Mouse (Mus musculus): Measurements from ENCODE around the gene Apom.

The Apom gene

DNA sequence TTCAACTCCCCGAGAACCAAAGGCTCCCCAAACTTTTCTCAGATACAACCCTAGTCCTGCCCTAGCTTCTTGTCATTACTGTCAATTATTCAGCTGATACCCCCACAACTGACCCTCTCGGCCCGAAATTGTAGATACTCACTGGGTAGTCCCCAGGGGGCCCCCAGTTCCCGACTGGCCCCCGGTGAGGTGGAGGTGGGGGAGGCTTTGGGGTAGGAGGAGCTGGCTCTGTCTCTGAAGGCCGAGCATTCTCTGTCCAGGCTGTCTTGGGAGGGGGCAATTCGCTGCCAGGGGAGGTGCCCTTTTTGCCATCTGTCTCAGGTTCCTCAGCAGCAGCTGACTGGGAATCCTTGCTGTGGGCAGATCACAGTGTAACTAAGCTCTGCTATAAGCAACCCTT is 27.8 kb upstream of the Apom start:
- no peak for DNase-seq (ENCODE audit: extremely low read depth, low read depth, low spot score)

DNA sequence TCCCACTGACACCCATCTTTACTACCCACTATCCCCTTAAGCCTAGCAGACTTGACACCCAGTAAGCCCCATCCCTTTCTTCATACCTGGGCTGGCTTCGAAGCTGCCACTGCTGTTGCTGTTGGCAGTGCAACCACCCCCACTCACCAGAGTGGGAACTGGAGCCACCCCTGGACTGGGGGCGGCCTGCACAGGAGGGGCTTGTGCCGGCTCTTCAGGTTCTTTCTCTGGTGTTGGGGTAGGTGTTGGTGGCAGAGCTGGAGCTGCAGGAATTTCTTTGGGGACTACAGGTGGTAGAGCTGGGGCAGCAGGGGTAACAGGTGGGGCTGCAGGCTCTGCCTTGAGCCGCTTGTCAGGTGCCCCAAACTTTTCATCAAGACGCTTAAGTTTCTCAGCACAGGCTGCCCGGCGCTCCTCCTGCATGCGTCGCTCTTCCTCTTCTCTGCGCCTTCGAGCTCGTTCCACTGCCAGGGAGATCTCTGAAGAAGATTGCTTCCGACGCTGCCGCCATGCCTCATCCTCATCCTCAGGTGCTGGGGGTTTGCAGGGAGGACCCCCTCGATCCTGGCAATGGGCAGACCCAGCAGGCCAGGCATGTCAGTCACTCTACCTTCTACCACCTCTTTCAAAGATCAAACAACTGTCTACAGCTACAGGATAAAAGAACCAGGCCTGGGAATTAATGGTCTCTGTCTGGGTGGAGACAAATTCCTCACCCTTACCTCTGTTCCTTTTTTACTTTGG is 27.2 kb upstream of the Apom start:
- DNase-seq (ENCODE audit: extremely low read depth, low read depth, low spot score), result no peak

DNA sequence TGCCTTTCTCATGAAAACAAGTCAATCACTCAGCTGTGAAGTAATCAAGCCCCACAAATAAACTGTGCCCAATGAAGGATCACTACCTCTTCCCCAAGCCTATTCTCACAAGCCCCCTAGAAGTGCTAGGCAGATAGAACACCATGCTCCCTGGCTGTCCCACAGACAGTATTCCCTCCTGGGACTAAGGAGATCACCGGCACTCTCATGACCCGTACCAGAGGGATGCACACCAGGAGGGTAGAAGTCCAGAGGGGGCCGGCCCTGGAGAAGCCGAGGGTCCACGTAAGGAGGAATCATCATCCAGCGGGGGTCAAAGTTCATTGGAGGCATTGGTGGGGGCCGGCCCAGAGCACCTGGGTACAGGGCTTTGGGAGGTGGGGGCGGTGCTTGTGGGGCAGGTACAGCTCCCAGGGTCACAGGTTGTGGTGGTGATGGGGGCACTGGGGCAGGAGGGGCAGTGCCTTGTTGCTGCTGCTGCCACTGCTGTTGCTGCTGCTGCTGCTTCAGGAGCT is 25.9 kb upstream of the Apom start:
- no peak for DNase-seq (ENCODE audit: extremely low read depth, low read depth, low spot score)

DNA sequence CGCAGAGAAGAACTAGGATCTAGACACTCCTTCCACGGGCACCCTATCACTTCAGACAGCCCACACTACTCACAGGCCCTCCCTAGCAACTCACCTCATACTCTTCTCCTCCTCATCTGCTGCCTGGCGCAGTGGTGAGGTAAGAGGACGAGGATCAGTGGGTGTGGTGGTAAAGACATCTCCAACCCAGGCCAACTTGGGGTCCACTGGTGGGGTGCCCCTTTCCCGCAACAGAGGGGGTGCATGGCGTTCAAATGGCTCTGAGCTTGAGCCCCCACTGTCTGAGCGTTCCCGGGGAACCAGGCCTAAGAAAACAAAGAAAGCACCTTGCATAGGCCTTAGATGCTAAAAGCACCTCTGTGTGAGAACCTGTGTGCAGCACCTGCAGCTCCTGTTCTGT is 25.4 kb upstream of the Apom start:
- no peak for DNase-seq (ENCODE audit: extremely low read depth, low read depth, low spot score)

DNA sequence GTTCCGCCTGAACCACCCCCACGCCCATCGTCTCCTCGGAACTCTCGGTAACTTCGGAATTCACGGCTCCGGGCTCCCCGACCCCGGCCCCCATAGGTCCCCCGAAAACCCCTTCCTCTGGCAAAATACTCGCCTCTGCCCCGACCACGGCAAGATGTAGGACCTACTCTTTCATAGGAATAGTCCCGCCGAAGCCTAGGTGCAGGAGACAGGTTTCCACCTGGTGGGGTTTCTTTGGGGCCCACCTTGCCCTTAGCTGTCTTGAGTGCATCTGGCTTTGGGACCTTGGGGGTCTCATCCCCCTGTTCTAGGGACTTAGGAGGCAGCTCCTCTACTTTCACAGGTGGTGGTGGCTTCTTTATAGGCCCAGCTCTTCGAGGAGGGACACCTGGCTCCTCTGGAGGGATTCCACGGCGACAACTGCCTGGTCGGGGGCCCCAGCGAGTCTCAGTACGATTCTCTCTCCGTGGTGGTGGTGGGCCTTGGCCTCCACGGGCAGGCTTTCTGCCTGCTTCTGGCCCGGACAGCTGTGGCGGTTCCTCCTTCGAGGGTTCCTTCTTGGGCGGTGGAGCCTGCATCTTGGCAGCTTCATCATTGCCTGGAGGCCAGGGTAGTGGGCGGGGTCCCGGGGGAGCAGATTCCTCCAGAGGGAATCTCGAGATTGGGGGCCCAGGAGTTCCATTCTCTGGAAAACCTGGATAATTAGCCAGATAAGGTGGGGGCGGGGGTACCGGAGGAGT is 24.8 kb upstream of the Apom start:
- no peak for DNase-seq (ENCODE audit: extremely low read depth, low read depth, low spot score)

DNA sequence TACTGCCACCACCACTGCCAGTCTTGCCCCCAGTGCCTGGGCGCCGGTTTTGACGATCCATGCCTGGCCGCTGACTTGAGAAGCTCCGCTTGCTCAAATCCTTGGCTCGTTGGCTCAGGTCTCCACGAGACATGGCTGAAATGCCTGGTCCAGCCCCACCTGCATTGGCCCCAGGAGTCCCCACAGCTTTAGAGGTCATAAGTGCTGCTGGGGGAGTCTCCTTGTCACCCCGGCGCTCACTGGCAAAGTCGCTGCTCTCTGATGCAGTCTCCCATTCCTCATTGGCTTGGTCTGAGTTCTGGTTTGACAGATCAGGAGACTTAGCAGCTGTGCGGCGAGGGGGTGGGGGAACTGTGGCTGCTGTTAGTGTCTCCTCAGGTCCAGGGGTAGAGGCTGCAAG is 23.6 kb upstream of the Apom start:
- DNase-seq (ENCODE audit: extremely low read depth, low read depth, low spot score), result no peak

DNA sequence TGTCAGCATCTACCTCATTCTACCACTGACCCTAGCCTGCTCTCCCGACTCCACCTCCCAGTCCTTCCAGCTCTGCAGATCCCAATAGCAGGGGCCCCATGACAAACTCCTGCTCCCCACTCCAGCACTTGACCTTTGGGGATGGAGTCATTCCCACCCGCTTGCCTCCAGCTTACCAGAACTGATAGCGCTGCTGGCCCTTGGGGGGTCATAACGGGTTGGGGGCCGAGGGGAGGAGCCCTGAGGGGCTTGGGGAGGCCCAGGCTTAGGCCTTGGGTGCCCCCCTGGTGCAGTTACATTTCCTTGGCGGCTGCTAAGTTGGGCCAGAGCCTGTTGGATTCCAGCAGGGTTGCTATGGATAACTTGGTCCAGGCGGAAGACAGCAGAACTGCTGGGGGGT is 22.8 kb upstream of the Apom start:
- DNase-seq (ENCODE audit: extremely low read depth, low read depth, low spot score), result no peak

DNA sequence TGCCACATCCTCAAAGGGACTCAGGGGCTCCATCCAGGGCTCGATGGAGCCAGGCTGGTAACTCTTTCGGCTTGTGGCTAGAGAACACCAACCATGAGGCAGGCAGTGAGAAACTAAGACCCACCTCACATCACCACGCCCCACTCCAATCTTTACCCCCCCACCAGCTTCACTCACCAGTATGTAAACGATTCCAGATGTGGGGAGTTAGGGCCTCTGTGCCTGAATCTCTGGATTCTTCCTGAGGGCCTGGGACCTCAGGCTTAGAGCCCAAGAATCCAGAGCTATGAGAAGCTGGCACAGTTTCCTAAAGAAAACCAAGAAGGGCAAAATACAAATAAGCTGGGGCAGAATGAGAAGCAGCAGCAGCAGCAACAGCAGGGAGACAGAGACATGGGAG is 22.1 kb upstream of the Apom start:
- no peak for DNase-seq (ENCODE audit: extremely low read depth, low read depth, low spot score)

DNA sequence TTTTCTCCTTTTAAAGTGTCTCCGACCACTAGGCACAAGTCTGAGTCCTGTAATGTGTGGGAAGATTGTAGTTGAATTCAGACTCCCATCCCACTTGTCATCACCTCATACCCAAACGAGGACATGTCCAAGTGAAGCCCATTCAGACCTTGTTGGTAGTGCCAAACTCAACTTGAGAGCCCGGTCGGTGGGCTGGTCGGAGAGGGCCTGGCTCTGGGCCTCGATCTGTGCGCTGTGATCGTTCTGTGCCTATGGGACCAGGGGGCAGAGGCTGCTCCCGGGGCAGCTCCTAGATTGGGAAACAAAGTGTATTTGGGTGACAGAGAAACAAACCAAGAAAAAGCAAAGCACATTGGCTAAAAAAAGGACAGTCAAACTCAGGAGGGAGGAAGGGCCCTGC is 21.2 kb upstream of the Apom start:
- DNase-seq (ENCODE audit: extremely low read depth, low read depth, low spot score), result no peak

DNA sequence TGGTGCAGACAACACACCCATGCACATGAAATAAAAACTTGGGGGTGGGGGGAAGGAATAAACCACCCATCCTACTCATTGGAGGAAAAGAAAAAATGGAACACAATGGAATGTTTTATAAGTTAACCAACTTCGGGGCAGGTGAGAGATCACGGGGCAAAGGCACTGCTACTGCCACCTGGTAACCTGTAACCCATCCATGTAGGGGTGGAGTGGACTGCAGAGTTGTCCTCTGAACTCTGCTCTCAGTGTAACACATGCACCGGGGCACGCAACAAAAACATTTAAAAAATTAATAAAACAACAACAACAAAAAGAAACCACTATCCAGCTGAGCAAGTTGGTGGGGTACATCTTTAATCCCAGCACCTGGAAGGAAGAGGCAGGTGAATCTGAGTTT is 20.3 kb upstream of the Apom start:
- DNase-seq (ENCODE audit: extremely low read depth, low read depth, low spot score), result no peak

DNA sequence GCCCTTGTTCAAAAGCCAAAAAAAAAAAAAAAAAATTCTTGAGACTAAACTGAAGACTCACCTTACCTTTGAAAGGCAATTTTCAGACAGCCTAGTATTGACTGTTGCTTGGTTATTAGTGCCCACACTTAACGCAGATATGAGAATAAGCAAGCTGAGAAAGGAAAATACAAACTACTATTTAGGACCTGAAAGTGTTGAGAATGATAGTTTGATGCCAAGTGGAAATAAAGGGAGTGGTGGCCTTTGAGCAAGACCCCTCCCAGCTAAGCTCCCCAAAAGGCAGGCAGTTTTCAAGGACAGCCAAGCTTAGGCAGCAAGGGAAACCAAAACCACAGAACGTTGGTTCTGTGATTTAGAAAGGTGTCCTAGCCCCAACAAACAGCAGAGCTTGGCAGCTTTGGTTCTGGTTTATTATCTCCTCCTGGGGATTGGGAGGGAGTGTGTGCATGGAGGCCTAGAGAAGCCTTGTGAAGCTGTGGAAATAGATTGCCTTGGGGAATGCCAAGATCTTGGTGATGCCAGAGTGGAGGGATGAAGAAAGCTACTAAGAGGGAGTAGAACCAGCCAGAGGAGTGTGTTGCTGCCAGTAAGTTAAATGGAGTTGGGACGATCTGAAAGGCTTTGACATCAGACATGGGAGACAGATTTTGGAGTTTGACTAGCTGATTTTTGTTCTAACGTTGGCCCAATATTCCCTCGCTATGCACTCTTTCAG is 16.2 kb upstream of the Apom start:
- DNase-seq (ENCODE audit: extremely low read depth, low read depth, low spot score), result no peak

DNA sequence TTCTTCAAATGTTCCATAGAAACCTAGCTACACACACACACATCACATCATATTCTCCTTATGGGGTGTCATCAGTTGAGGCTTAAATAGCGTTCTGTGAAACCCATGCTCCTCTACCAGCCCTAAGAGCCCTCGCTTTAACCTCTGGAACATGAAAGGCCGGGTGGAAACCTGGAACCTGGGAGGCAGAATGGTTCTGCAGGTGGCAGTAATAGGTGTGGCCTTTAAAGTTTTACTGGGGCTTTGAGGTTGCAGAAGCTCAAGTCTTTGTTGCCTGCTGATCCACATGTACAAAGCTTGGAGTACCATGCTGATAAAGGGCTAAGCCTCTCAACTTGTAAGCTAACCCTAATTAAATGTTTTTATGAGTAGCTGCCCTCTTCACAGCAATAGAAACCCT is 15.5 kb upstream of the Apom start:
- no peak for DNase-seq (ENCODE audit: extremely low read depth, low read depth, low spot score)

DNA sequence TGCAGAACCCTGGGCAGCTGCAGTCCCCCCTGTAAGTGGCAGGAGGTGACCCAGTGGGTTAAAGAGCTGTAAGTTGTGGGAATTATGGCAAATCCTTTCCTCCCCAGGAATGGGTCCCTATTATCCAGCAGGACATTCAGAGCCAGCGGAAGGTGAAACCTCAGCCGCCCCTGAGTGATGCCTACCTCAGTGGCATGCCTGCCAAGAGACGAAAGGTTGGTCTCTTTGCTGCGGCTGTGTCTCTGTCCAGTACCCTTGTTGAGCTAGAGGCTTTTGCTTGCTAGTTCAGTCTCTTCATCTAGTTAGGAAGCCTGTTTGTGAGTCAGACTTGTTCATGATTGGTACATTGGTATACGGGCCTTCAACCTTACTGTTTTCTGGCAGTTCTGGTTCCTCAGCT is 14.3 kb upstream of the Apom start:
- DNase-seq (ENCODE audit: extremely low read depth, low read depth, low spot score), result no peak

DNA sequence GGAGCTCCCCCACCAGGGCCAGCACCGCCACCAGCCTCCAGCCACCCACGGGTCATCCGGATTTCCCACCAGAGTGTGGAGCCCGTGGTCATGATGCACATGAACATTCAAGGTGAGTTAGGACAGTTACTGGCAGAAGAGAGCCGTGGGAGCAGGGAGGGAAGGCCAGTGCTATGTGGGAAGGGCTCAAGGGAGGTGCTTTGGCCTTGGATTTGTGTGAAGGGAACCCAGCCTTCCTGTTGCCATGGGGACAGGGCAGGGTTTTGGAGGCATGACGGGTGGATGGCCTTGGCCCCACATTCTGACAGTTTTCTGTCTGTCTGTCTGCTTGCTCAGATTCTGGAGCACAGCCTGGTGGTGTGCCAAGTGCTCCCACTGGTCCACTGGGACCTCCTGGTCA is 10.1 kb upstream of the Apom start:
- DNase-seq (ENCODE audit: extremely low read depth, low read depth, low spot score), result no peak

DNA sequence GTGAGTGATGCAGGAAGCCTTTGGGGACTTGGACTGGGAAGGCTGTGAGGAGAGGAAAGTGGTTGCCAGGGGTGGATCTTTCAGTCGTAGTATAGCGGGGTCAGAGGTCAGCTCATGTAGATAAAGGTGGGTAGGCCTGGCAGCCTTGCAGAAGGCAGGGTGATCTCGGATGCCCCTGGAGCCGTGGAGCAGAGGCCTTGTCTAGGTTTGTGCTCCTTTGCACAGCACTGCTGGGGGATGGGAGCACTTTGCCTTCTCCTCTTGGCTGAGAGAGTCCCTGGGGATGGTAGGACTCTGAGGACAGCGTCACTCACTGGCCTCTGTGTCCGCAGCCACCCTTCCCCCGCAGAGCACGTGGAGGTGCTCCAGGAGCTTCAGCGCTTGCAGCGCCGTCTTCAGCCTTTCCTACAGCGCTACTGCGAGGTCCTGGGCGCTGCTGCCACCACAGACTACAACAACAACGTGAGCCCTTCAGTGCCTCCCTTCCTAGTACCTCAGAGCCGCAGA is 8.7 kb upstream of the Apom start:
- no peak for DNase-seq (ENCODE audit: extremely low read depth, low read depth, low spot score)

DNA sequence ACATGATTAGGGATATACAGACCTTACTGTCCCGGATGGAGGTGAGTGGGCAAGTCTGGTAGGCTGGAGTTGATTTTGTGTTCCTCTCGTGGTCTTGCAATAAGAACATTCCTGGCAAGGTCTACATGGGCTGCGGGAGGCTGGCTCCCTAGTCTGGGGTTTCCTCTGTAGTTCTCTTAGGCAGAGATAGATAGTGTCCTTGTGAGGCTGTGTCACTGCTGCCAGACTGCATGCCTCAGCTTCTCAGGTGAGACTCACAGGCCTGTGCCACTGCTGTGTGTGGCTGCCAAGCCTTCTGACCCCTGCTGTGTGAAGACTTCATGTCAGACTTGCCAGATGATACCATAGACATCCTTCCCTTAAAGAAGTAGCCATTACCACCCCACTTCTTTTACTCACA is 7.4 kb upstream of the Apom start:
- no peak for DNase-seq (ENCODE audit: extremely low read depth, low read depth, low spot score)

DNA sequence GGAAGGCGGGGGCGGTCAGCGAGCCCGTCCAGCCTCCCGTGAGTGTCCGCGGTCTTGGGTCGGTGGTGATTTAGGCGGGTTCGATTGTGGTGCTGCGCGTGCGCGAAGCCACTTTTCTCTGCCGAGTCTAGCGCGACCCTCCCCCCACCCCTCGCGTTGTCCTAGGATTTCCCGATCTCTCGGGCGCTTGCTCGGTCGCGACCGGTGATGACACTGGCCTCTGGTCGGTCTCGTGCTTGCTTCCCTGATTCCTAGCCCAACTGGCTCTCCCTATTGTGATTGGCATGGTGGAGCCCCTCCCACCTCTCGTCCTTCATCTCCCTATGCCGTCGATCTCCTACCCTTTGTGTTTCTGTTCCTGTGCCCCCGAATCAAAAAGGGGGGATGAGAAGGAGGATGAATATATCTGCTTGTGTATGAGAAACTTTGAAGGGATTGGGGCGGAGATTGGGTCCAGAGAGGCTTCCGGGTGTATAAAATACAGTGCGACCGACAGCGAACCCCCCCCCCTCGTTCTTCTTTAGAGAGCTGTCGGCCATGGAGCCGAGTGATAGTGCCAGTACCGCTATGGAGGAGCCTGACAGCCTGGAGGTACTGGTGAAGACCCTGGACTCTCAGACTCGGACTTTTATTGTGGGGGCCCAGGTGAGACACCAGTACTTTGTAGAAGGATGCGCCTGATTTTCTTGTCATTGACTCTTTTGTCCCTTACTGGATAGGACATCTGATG is 3.9 kb upstream of the Apom start:
- DNase-seq (ENCODE audit: extremely low read depth, low read depth, low spot score), result no peak

DNA sequence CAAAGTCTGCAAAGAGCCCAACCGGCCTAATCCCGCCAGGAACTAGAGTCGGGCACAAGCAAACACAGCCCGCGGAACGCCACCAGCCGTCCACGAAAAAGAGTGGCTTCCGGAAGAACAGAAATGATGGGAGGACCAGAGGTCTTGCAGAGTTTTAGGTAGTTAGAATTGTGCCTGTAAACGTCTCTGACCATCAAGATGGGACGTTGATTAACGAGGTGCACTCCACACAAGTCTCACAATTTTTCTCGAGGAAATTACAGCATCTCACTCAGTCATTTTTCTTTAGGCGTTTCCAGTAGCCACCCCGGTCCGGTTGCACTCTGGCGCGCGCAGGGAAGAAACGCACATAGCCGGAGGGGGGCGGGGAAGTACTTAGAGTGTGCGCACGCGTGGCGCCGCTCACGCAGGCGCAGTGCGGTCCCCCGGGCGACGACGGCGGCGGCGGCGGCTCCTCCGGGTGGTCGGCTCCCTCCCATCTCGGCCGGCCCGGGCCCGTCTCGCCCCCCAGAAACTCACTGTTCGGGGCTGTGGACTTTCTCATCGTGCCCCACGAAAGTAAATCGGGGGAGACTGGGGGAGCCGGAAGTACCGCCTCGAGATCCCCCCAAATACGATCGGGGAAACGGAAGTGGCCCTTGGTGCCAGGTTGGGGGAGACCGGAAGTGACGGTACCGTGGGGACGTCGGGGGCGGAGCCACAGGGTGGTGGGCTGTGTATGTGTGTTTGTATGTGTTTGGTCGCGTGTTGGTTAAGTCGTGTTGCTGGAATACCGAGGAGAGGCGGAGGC is 3.1 kb upstream of the Apom start, which contains the start of gene Bag6:
Gene Bag6 (plus strand): TSS at position 378 of the 790 bp plus-strand sequence.
- DNase-seq (ENCODE audit: extremely low read depth, low read depth, low spot score), result no peak

DNA sequence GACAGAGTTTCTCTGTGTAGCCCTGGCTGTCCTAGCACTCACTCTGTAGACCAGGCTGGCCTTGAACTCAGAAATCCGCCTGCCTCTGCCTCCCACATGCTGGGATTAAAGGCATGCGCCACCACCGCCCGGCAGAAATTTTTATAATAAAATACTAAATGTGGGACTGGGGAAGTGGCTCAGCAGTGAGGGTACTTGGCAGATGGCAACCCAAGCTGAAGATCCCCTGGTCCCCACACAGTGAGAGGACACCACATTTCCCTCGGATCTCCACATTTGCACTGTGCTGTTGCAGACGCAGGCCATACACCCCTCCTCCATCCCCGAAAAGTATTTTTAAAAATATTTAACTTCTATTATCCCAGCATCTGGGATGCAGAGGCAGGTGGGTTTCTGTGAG is 1.7 kb upstream of the Apom start:
- DNase-seq (ENCODE audit: extremely low read depth, low read depth, low spot score), result no peak

DNA sequence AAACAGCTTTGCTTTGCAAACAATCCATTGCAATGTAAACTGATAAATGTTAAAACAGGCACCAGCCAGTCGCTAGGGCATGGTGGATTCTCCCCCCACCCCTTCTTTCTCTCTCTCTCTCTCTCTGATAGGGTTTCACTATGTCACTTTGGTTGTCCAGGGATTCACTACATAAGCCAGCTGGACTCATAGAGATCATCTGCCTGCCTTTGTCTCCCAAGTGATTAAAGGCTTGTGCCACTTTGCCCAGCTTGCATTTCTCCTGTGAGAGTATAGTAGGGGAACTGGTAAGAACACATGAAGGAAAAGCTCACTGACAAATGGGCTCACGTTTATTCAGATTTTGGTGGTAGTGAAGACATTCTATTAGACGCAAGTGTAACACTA is 317 bp upstream of the Apom start:
- DNase-seq (ENCODE audit: extremely low read depth, low read depth, low spot score), result no peak
